Mouse (Mus musculus): ENCODE data around the gene Il3.

DNA sequence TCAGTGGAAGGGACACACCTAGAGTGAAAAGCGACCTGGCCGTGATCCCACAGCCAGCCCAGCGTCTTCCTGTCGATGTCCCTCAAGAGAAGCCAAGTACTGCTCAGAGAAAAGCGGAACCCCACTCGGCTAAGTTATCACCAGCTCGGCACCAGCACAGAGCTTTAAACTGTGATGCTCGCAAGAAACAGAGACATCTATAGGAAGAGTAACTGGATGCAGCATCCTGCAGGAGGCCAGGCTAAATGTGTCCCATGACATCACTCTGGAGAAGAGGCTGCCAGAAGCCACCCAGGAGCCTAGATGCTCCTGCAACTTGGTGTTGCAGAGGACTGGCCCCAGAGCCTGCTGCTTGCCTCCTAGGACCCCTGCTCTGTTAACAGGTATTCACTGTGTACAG lies 34.9 kb upstream of the Il3 start:
- TF ChIP-seq CTCF (IDR thresholded peaks at IDR 0.05; ENCODE audit: borderline replicate concordance, insufficient read depth, low read depth, low read length) (no peak), POLR2A (IDR thresholded peaks at IDR 0.05; ENCODE audit: borderline replicate concordance, insufficient read depth, low read length) (no peak)

Data from cerebellum, adult 2 months (tissue).